Mouse (Mus musculus): ENCODE data around the gene Crhr1. TPM values are rescaled to one million over a fixed set of nuclear protein-coding genes. Genes with fewer than 3 reads are reported as not detected.

Crhr1 gene
- polyA plus RNA-seq, 1 experiment from 2014 or later: 0.16 TPM

DNA sequence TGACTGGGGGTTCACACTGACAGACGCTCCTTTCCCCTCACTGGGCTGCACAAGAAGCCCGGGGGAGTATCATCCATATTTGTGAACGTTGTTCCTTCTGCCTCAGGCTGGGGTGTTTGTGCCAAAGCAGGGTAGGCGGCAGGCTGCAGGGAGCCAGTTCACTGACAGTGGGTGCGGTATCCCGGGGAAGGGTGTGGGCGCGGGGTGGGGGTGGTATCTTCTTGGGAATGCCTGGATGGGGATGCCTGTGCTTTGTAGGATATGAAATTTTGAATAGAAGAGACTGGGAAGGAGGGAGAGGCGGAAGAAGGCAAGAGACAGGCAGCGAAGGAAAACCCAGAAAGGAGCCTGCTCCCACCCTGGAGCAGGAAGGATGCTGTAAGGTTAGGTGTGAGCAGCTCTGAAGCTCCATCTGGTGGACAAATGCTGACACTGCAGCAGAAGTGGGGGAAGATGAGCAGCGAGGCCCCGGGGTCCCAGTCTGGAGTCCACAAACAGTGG, 38.7 kb downstream of the Crhr1 start:
- no peaks in the 10 kb centered on the region for H3K27me3 ChIP-seq (ENCODE audit: control insufficient read depth, insufficient read depth, low read length)
- 37% methylated on average over 12 of the region's 12 CpGs for WGBS
- H3K4me1 ChIP-seq (ENCODE audit: control insufficient read depth, insufficient read depth, low read length): no peaks in the 10 kb centered on the region
- no peak overlapping the region for H3K27ac ChIP-seq (ENCODE audit: low read depth, low read length)
- H3K9ac ChIP-seq (ENCODE audit: low read depth, low read length): no peak overlapping the region
- H3K36me3 ChIP-seq (ENCODE audit: control insufficient read depth, insufficient read depth, low read length): no peaks in the 10 kb centered on the region
- H3K9me3 ChIP-seq (ENCODE audit: control insufficient read depth, low read length): no peaks in the 10 kb centered on the region
- ATAC-seq (ENCODE audit: low FRiP score, low TSS enrichment): peak; percentile 28; the same call in 1 of the 2 replicates
- H3K4me3 ChIP-seq (ENCODE audit: low read length): no peak overlapping the region
- H3K4me2 ChIP-seq (replicated peaks; ENCODE audit: low read depth, low read length): no peak overlapping the region

- 7% methylated on average over 7 of the region's 7 CpGs for WGBS
- H3K4me2 ChIP-seq (replicated peaks; ENCODE audit: low read depth, low read length): no peak overlapping the region
- ATAC-seq (ENCODE audit: low FRiP score, low TSS enrichment): no peak
- no peaks in the 10 kb centered on the region for H3K9me3 ChIP-seq (ENCODE audit: control insufficient read depth, low read length)
- 0 out of 2 replicates have a peak, but pooled peaks cover 3% of the 10 kb centered on the region for H3K4me1 ChIP-seq (ENCODE audit: control insufficient read depth, insufficient read depth, low read length)
- H3K4me3 ChIP-seq (ENCODE audit: low read length): no peak overlapping the region
- no peak overlapping the region for H3K27ac ChIP-seq (ENCODE audit: low read depth, low read length)
- H3K27me3 ChIP-seq (ENCODE audit: control insufficient read depth, insufficient read depth, low read length): no peaks in the 10 kb centered on the region
- H3K9ac ChIP-seq (ENCODE audit: low read depth, low read length): no peak overlapping the region
- H3K36me3 ChIP-seq (ENCODE audit: control insufficient read depth, insufficient read depth, low read length): no peaks in the 10 kb centered on the region
Observed at GRCm38 (mm10) chr11:104178893-104179292, 46.2 kb downstream of the Crhr1 start.

- Histone ChIP-seq H3K4me2 (replicated peaks; ENCODE audit: low read depth, low read length) (no peak overlapping the region), H3K9ac (ENCODE audit: low read depth, low read length) (no peak overlapping the region), H3K36me3 (ENCODE audit: control insufficient read depth, insufficient read depth, low read length) (no peaks in the 10 kb centered on the region), H3K27me3 (ENCODE audit: control insufficient read depth, insufficient read depth, low read length) (no peaks in the 10 kb centered on the region), H3K9me3 (ENCODE audit: control insufficient read depth, low read length) (no peaks in the 10 kb centered on the region), H3K4me3 (ENCODE audit: low read length) (no peak overlapping the region), H3K4me1 (ENCODE audit: control insufficient read depth, insufficient read depth, low read length) (0 out of 2 replicates have a peak, but pooled peaks cover 3% of the 10 kb centered on the region), H3K27ac (ENCODE audit: low read depth, low read length) (no peak overlapping the region)
- ATAC-seq (ENCODE audit: low FRiP score, low TSS enrichment): no peak
- WGBS: 78% methylated on average over 5 of the region's 5 CpGs
Observed at GRCm38 (mm10) chr11:104179804-104180203, 47.1 kb downstream of the Crhr1 start.

- 83% methylated on average over 3 of the region's 3 CpGs for WGBS
- Histone ChIP-seq H3K4me2 (replicated peaks; ENCODE audit: low read depth, low read length) (no peak overlapping the region), H3K27ac (ENCODE audit: low read depth, low read length) (no peak overlapping the region), H3K9ac (ENCODE audit: low read depth, low read length) (no peak overlapping the region), H3K4me3 (ENCODE audit: low read length) (no peak overlapping the region), H3K27me3 (ENCODE audit: control insufficient read depth, insufficient read depth, low read length) (no peaks in the 10 kb centered on the region), H3K9me3 (ENCODE audit: control insufficient read depth, low read length) (no peaks in the 10 kb centered on the region), H3K4me1 (ENCODE audit: control insufficient read depth, insufficient read depth, low read length) (0 out of 2 replicates have a peak, but pooled peaks cover 3% of the 10 kb centered on the region), H3K36me3 (ENCODE audit: control insufficient read depth, insufficient read depth, low read length) (no peaks in the 10 kb centered on the region)
- no peak for ATAC-seq (ENCODE audit: low FRiP score, low TSS enrichment)
Observed at GRCm38 (mm10) chr11:104182141-104182540, 49.5 kb downstream of the Crhr1 start.

DNA sequence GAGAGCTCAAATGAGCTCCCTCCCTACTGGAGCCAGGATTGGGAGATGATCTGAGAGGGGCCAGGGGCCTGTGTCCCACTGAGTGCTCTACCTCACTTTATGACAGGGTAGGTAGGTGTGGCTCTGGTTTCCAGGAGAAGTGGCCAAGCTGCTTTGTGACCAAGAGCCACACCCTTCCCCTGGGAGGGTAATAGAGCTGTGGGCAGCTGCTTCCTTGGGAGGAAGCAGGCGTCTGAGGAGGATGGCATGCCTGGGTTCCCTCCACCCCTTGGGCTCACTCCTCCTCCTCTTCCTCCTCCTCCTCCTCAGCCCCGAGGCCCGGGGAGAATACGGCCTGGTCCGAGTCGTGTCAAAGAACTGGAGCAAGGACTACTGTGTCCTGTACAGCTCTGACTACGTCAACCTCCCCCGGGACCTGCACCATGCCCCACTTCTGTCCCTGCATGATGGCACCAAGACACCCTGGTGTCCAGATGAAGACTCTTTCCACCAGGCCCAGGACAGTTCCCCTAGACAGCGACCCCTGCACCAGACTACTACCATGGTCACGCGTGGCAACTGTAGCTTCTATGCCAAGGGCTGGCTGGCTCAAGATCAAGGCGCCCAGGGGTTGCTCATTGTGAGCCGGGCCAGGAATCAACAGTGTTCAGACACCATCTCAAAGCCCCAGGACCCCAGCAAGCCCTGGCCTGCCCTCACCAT, 53.6 kb downstream of the Crhr1 start, which contains the start of gene Sppl2c:
Gene Sppl2c, plus strand, starts transcription at position 193 of the 702 bp plus-strand sequence.
- WGBS: 65% methylated on average over 13 of the region's 13 CpGs
- no peak within 1 kb of the TSS for H3K4me3 ChIP-seq (ENCODE audit: low read length)
- H3K4me2 ChIP-seq (replicated peaks; ENCODE audit: low read depth, low read length): no peak within 1 kb of the TSS
- no peaks in the 10 kb centered on the region for H3K9me3 ChIP-seq (ENCODE audit: control insufficient read depth, low read length)
- no peaks in the 10 kb centered on the region for H3K36me3 ChIP-seq (ENCODE audit: control insufficient read depth, insufficient read depth, low read length)
- H3K4me1 ChIP-seq (ENCODE audit: control insufficient read depth, insufficient read depth, low read length): no peaks in the 10 kb centered on the region
- no peak within 1 kb of the TSS for H3K9ac ChIP-seq (ENCODE audit: low read depth, low read length)
- no peak for ATAC-seq (ENCODE audit: low FRiP score, low TSS enrichment)
- no peak within 1 kb of the TSS for H3K27ac ChIP-seq (ENCODE audit: low read depth, low read length)
- H3K27me3 ChIP-seq (ENCODE audit: control insufficient read depth, insufficient read depth, low read length): no peaks in the 10 kb centered on the region

- no peak for ATAC-seq (ENCODE audit: low FRiP score, low TSS enrichment)
- H3K9ac ChIP-seq (ENCODE audit: low read depth, low read length): no peak overlapping the region
- H3K4me1 ChIP-seq (ENCODE audit: control insufficient read depth, insufficient read depth, low read length): no peaks in the 10 kb centered on the region
- no peaks in the 10 kb centered on the region for H3K9me3 ChIP-seq (ENCODE audit: control insufficient read depth, low read length)
- no peak overlapping the region for H3K4me2 ChIP-seq (replicated peaks; ENCODE audit: low read depth, low read length)
- no peak overlapping the region for H3K27ac ChIP-seq (ENCODE audit: low read depth, low read length)
- H3K4me3 ChIP-seq (ENCODE audit: low read length): no peak overlapping the region
- no peaks in the 10 kb centered on the region for H3K27me3 ChIP-seq (ENCODE audit: control insufficient read depth, insufficient read depth, low read length)
- no peaks in the 10 kb centered on the region for H3K36me3 ChIP-seq (ENCODE audit: control insufficient read depth, insufficient read depth, low read length)
- 93% methylated on average over 9 of the region's 9 CpGs for WGBS
Observed at GRCm38 (mm10) chr11:104186837-104187150, 54.1 kb downstream of the Crhr1 start.

DNA sequence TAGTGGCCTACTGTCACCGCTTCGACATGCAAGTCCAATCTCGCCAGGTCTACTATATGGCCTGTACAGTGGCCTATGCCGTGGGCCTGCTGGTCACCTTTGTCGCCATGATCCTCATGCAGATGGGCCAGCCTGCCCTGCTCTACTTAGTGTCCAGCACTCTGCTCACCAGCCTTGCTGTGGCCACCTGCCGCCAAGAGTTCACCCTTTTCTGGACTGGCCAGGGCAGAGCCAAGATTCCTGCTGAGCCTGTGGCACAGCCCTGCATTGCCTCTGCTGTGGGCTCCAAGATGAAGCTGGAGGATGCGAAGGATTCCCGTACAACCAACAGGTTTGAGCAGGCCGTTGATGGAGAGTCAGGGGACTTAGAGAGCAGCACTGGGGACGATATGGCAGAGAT, 55.1 kb downstream of the Crhr1 start:
- Histone ChIP-seq H3K36me3 (ENCODE audit: control insufficient read depth, insufficient read depth, low read length) (no peaks in the 10 kb centered on the region), H3K9me3 (ENCODE audit: control insufficient read depth, low read length) (no peaks in the 10 kb centered on the region), H3K27ac (ENCODE audit: low read depth, low read length) (no peak overlapping the region), H3K4me1 (ENCODE audit: control insufficient read depth, insufficient read depth, low read length) (no peaks in the 10 kb centered on the region), H3K4me3 (ENCODE audit: low read length) (no peak overlapping the region), H3K4me2 (replicated peaks; ENCODE audit: low read depth, low read length) (no peak overlapping the region), H3K27me3 (ENCODE audit: control insufficient read depth, insufficient read depth, low read length) (no peaks in the 10 kb centered on the region), H3K9ac (ENCODE audit: low read depth, low read length) (no peak overlapping the region)
- no peak for ATAC-seq (ENCODE audit: low FRiP score, low TSS enrichment)
- 91% methylated on average over 10 of the region's 10 CpGs for WGBS

GRCm38 (mm10) chr11:104190008-104190407, 57.4 kb downstream of the Crhr1 start:
- Histone ChIP-seq H3K36me3 (ENCODE audit: control insufficient read depth, insufficient read depth, low read length) (no peaks in the 10 kb centered on the region), H3K9ac (ENCODE audit: low read depth, low read length) (no peak overlapping the region), H3K9me3 (ENCODE audit: control insufficient read depth, low read length) (no peaks in the 10 kb centered on the region), H3K4me1 (ENCODE audit: control insufficient read depth, insufficient read depth, low read length) (no peaks in the 10 kb centered on the region), H3K27me3 (ENCODE audit: control insufficient read depth, insufficient read depth, low read length) (no peaks in the 10 kb centered on the region), H3K4me3 (ENCODE audit: low read length) (no peak overlapping the region), H3K27ac (ENCODE audit: low read depth, low read length) (no peak overlapping the region), H3K4me2 (replicated peaks; ENCODE audit: low read depth, low read length) (no peak overlapping the region)
- ATAC-seq (ENCODE audit: low FRiP score, low TSS enrichment): no peak
- WGBS: 79% methylated on average over 2 of the region's 2 CpGs

DNA sequence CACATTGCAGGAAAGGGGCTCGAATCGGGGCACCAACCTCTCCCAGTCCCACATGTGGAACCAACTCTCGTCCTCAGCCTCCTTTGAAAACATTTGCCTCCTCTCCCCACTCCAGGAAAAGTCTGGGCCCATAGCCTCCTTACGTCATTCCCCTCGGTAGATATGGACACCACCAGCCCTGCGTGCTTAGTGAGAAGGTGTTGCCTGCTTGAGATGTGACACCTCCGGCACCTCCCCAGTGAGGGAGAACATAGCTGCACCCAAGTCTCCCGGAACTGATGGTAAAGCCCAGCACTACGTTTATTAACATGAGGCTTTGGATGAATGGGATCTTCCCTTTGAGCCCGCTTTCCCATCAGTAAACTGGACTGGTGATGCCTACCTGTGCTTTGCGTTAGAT, 62.7 kb downstream of the Crhr1 start:
- H3K36me3 ChIP-seq (ENCODE audit: control insufficient read depth, insufficient read depth, low read length): no peaks in the 10 kb centered on the region
- no peak for ATAC-seq (ENCODE audit: low FRiP score, low TSS enrichment)
- no peaks in the 10 kb centered on the region for H3K4me1 ChIP-seq (ENCODE audit: control insufficient read depth, insufficient read depth, low read length)
- H3K9me3 ChIP-seq (ENCODE audit: control insufficient read depth, low read length): no peaks in the 10 kb centered on the region
- WGBS: 76% methylated on average over 11 of the region's 11 CpGs
- no peak overlapping the region for H3K27ac ChIP-seq (ENCODE audit: low read depth, low read length)
- H3K4me3 ChIP-seq (ENCODE audit: low read length): no peak overlapping the region
- H3K4me2 ChIP-seq (replicated peaks; ENCODE audit: low read depth, low read length): no peak overlapping the region
- H3K9ac ChIP-seq (ENCODE audit: low read depth, low read length): no peak overlapping the region
- H3K27me3 ChIP-seq (ENCODE audit: control insufficient read depth, insufficient read depth, low read length): peaks cover 3% of the 10 kb centered on the region; the same call in 1 of the 2 replicates
